Comparison of ENCODE assay signal across 10 mouse cellular contexts in the genomic region with DNA sequence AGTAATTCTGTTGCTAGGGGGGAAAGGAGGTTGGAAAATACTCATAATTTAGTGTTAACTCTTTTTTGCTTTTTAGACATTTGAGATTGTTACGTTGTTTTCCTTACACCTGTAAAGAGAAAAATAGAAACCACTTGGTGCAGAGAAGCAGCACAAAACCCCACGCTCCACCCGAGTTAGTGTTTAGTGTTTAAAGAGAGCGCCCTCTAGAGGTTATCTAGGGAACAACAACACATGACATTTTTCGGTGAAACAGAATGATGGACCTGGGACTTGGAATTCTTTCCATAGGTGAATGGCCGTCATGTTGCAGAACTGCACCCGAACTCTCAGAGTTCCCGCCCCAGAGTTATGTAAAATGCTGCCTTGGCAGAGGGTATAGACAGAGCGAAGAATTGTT. TPM values are rescaled to one million over a fixed set of nuclear protein-coding genes. Genes with fewer than 3 reads are reported as not detected.
DNase-seq lines count a peak whose midpoint lies in the region; ATAC-seq and TF ChIP-seq lines count a peak whose summit lies in the region.
"Had no signal": no experiment of that assay in that cellular context is flagged by ENCODE, and none has a peak within 500 bp of the region (broad histone marks: within the 10 kb centered on the region; RNA-seq: fewer than 3 reads in every experiment).

No protein-coding gene starts in this region.

- no peaks in the 10 kb centered on the region for H3K9me3 ChIP-seq in hindbrain, postnatal 0 days (ENCODE audit: low read length)
- H3K9me3 ChIP-seq in hindbrain, embryonic 16.5 days (ENCODE audit: control insufficient read depth, low read length): no peaks in the 10 kb centered on the region
- H3K9me3 ChIP-seq in E14TG2a.4 (ENCODE audit: low read length): no peaks in the 10 kb centered on the region
- H3K9me3 ChIP-seq: liver, embryonic 13.5 days had no signal

- no peak overlapping the region for H3K27ac ChIP-seq in hindbrain, postnatal 0 days
- H3K27ac ChIP-seq in hindbrain, embryonic 16.5 days (ENCODE audit: low read depth, low read length): no peak overlapping the region
- H3K27ac ChIP-seq: liver, embryonic 13.5 days had no signal

- H3K4me2 ChIP-seq in hindbrain, postnatal 0 days (ENCODE audit: low read depth, low read length): no peak overlapping the region
- no peak overlapping the region for H3K4me2 ChIP-seq in hindbrain, embryonic 16.5 days (ENCODE audit: low read length)
- H3K4me2 ChIP-seq: liver, embryonic 13.5 days had no signal

- no peaks in the 10 kb centered on the region for H3K36me3 ChIP-seq in hindbrain, postnatal 0 days (ENCODE audit: insufficient read depth, low read length)
- H3K36me3 ChIP-seq in hindbrain, embryonic 16.5 days (ENCODE audit: control insufficient read depth, insufficient read depth, low read length): no peaks in the 10 kb centered on the region
- no peaks in the 10 kb centered on the region for H3K36me3 ChIP-seq in E14TG2a.4 (ENCODE audit: insufficient read depth, low read length)
- H3K36me3 ChIP-seq: liver, embryonic 13.5 days had no signal

- peak; percentile 76 for DNase-seq in hindbrain, postnatal 0 days (ENCODE audit: low spot score)
- peak; percentile 85 for DNase-seq in brain, adult 2 months (ENCODE audit: low read depth, low spot score)
- DNase-seq in left cerebral cortex, postnatal 4 days: peak; percentile 33
- peak; percentile 38 for DNase-seq in telencephalon, adult 2 months (ENCODE audit: low read depth, low spot score)
- no peak for DNase-seq in ovary, adult 18-20 months (ENCODE audit: low spot score)
- DNase-seq: liver, embryonic 13.5 days had no signal

- intact Hi-C loops in left cerebral cortex, postnatal 4 days (cut with DNase I): no loop called here

- no peak overlapping the region for H3K4me3 ChIP-seq in hindbrain, postnatal 0 days (ENCODE audit: low read length)
- no peak overlapping the region for H3K4me3 ChIP-seq in hindbrain, embryonic 16.5 days (ENCODE audit: low read length)
- no peak overlapping the region for H3K4me3 ChIP-seq in E14TG2a.4 (replicated peaks; ENCODE audit: low read length)
- H3K4me3 ChIP-seq: liver, embryonic 13.5 days had no signal

- no peak for ATAC-seq in hindbrain, postnatal 0 days
- no peak for ATAC-seq in hindbrain, embryonic 16.5 days
- 0 out of 2 replicates have a peak, but pooled peaks have one; percentile 52 for ATAC-seq in erythroid progenitor cell, adult 5-6 weeks (replicated peaks; ENCODE audit: low FRiP score, poor library complexity, severe bottlenecking)

- TF ChIP-seq CTCF in hindbrain, postnatal 0 days (IDR thresholded peaks at IDR 0.05; ENCODE audit: low read depth): peak; percentile 77
- peak; percentile 75 for TF ChIP-seq CTCF in E14TG2a.4 (conservative IDR thresholded peaks at IDR 0.05; ENCODE audit: low read length)

- no peaks in the 10 kb centered on the region for H3K4me1 ChIP-seq in hindbrain, postnatal 0 days (ENCODE audit: insufficient read depth, low read length)
- no peaks in the 10 kb centered on the region for H3K4me1 ChIP-seq in hindbrain, embryonic 16.5 days (ENCODE audit: control insufficient read depth, insufficient read depth, low read depth, low read length)
- H3K4me1 ChIP-seq in E14TG2a.4 (replicated peaks; ENCODE audit: low read depth, low read length): 0 out of 2 replicates have a peak, but pooled peaks cover 3% of the 10 kb centered on the region

- H3K27me3 ChIP-seq in hindbrain, postnatal 0 days (ENCODE audit: insufficient read depth, low read length): no peaks in the 10 kb centered on the region
- no peaks in the 10 kb centered on the region; the same call in 1 of the 2 replicates for H3K27me3 ChIP-seq in hindbrain, embryonic 16.5 days (replicated peaks; ENCODE audit: control insufficient read depth, insufficient read depth, low read length)
- H3K27me3 ChIP-seq in E14TG2a.4 (ENCODE audit: insufficient read depth, low read length): peaks cover 8% of the 10 kb centered on the region; the same call in 1 of the 2 replicates

- WGBS in hindbrain, postnatal 0 days: 23% methylated on average over 9 of the region's 9 CpGs
- 27% methylated on average over 9 of the region's 9 CpGs for WGBS in hindbrain, embryonic 16.5 days

- no peak overlapping the region for H3K9ac ChIP-seq in hindbrain, postnatal 0 days (replicated peaks; ENCODE audit: low read length)
- no peak overlapping the region for H3K9ac ChIP-seq in hindbrain, embryonic 16.5 days (ENCODE audit: low read depth, low read length)
- H3K9ac ChIP-seq: liver, embryonic 13.5 days had no signal

RNA-seq across cellular contexts. Expression of a gene that starts 13.1 kb away (rescaled TPM):
- total RNA-seq in hindbrain, postnatal 0 days (2014; rRNA removed): not detected in 2 replicates
- 0.08 and 0.09 TPM in 2 replicates for polyA plus RNA-seq in hindbrain, postnatal 0 days (2015; fragmentation: Nextera tagmentation; extraction: Ambion mirVana)
- polyA plus RNA-seq in hindbrain, embryonic 16.5 days (2015; fragmentation: Nextera tagmentation; extraction: Ambion mirVana): 0.09 and 0.14 TPM in 2 replicates
- 0.42 TPM in 1 of 2 replicates, not detected in the other for total RNA-seq in erythroid progenitor cell, adult 5-6 weeks (2015; ENCODE audit: low replicate concordance)
- not detected in 2 replicates for total RNA-seq in erythroid progenitor cell, adult 5-6 weeks (2017; ENCODE audit: low replicate concordance)
- total RNA-seq in left cerebral cortex, postnatal 4 days (2021): under 1 TPM; 0.26 to 0.42 TPM
- polyA plus RNA-seq: stomach, embryonic 14.5 days had no signal

RNA-seq across cellular contexts. Expression of a gene that starts 42.5 kb away (rescaled TPM):
- total RNA-seq in hindbrain, postnatal 0 days (2014; rRNA removed): not detected in 2 replicates
- 0.09 TPM in 1 of 2 replicates, not detected in the other for polyA plus RNA-seq in hindbrain, postnatal 0 days (2015; fragmentation: Nextera tagmentation; extraction: Ambion mirVana)
- polyA plus RNA-seq in hindbrain, embryonic 16.5 days (2015; fragmentation: Nextera tagmentation; extraction: Ambion mirVana): 0.06 TPM in 1 of 2 replicates, not detected in the other
- total RNA-seq in erythroid progenitor cell, adult 5-6 weeks (2015; ENCODE audit: low replicate concordance): 5.4 and 17.6 TPM in 2 replicates
- 3.6 and 5.7 TPM in 2 replicates for total RNA-seq in erythroid progenitor cell, adult 5-6 weeks (2017; ENCODE audit: low replicate concordance)
- not detected for total RNA-seq in left cerebral cortex, postnatal 4 days (2021)

RNA-seq across cellular contexts. Expression of a gene that starts 54.2 kb away (rescaled TPM):
- 0.16 and 0.36 TPM in 2 replicates for total RNA-seq in hindbrain, postnatal 0 days (2014; rRNA removed)
- polyA plus RNA-seq in hindbrain, postnatal 0 days (2015; fragmentation: Nextera tagmentation; extraction: Ambion mirVana): 0.32 and 0.49 TPM in 2 replicates
- polyA plus RNA-seq in hindbrain, embryonic 16.5 days (2015; fragmentation: Nextera tagmentation; extraction: Ambion mirVana): 1.1 and 1.3 TPM in 2 replicates
- total RNA-seq in erythroid progenitor cell, adult 5-6 weeks (2015; ENCODE audit: low replicate concordance): 1.7 TPM in 1 of 2 replicates, not detected in the other
- total RNA-seq in erythroid progenitor cell, adult 5-6 weeks (2017; ENCODE audit: low replicate concordance): 1.0 TPM in 1 of 2 replicates, not detected in the other
- total RNA-seq in left cerebral cortex, postnatal 4 days (2021): under 1 TPM; 0.18 to 0.40 TPM
